Mouse (Mus musculus): ENCODE results near the gene Cidec. TPM values are rescaled to one million over a fixed set of nuclear protein-coding genes. Genes with fewer than 3 reads are reported as not detected.

Gene Cidec
- polyA plus RNA-seq, 1 experiment from 2014 or later: not detected

- H3K27ac ChIP-seq: peak within 1 kb of the TSS; percentile 83
- no peaks in the 10 kb centered on the region for H3K9me3 ChIP-seq
- under 1% methylated on average over 45 of the region's 45 CpGs for WGBS
- peak; percentile 93 for ATAC-seq (ENCODE audit: low FRiP score)
- H3K4me2 ChIP-seq: peak within 1 kb of the TSS; percentile 94
- H3K4me3 ChIP-seq: peak within 1 kb of the TSS; percentile 94
- H3K9ac ChIP-seq: peak within 1 kb of the TSS; percentile 97
- peaks cover 16% of the 10 kb centered on the region for H3K36me3 ChIP-seq
- H3K4me1 ChIP-seq (replicated peaks): peaks cover 16% of the 10 kb centered on the region
- H3K27me3 ChIP-seq: no peaks in the 10 kb centered on the region
Observed at GRCm38 (mm10) chr6:113442442-113443090, 7.0 kb upstream of the Cidec start, which contains the start of gene Jagn1. Jagn1 (plus strand) TSS chr6:113442569.

- H3K9ac ChIP-seq: peak overlapping the region; percentile 97
- H3K4me2 ChIP-seq: peak overlapping the region; percentile 94
- WGBS: 41% methylated on average over 9 of the region's 9 CpGs
- peaks cover 11% of the 10 kb centered on the region for H3K36me3 ChIP-seq
- H3K27me3 ChIP-seq: no peaks in the 10 kb centered on the region; the same call in 1 of the 2 replicates
- no peaks in the 10 kb centered on the region for H3K9me3 ChIP-seq
- peak; percentile 62 for ATAC-seq (ENCODE audit: low FRiP score)
- H3K4me3 ChIP-seq: peak overlapping the region; percentile 94
- H3K4me1 ChIP-seq (replicated peaks): peaks cover 16% of the 10 kb centered on the region
- H3K27ac ChIP-seq: peak overlapping the region; percentile 82
Observed at GRCm38 (mm10) chr6:113442087-113442441, 6.5 kb upstream of the Cidec start.

- Histone ChIP-seq H3K27me3 (no peaks in the 10 kb centered on the region; the same call in 1 of the 2 replicates), H3K4me3 (no peak overlapping the region), H3K4me2 (no peak overlapping the region), H3K4me1 (replicated peaks) (peaks cover 16% of the 10 kb centered on the region), H3K9ac (no peak overlapping the region), H3K36me3 (peaks cover 4% of the 10 kb centered on the region; the same call in 1 of the 2 replicates), H3K9me3 (no peaks in the 10 kb centered on the region), H3K27ac (no peak overlapping the region)
- ATAC-seq (ENCODE audit: low FRiP score): no peak
- WGBS: 49% methylated on average over 7 of the region's 7 CpGs
Observed at GRCm38 (mm10) chr6:113441147-113441680, 5.7 kb upstream of the Cidec start.

- no peak overlapping the region for H3K4me3 ChIP-seq
- 0 out of 2 replicates have a peak, but pooled peaks cover 3% of the 10 kb centered on the region for H3K36me3 ChIP-seq
- H3K4me2 ChIP-seq: no peak overlapping the region
- H3K9ac ChIP-seq: no peak overlapping the region
- no peak for ATAC-seq (ENCODE audit: low FRiP score)
- no peak overlapping the region for H3K27ac ChIP-seq
- H3K27me3 ChIP-seq: no peaks in the 10 kb centered on the region; the same call in 1 of the 2 replicates
- no peaks in the 10 kb centered on the region for H3K9me3 ChIP-seq
- H3K4me1 ChIP-seq (replicated peaks): peaks cover 16% of the 10 kb centered on the region
- 84% methylated on average over 3 of the region's 3 CpGs for WGBS
Observed at GRCm38 (mm10) chr6:113440686-113441085, 5.1 kb upstream of the Cidec start.

GRCm38 (mm10) chr6:113438721-113439430, 3.3 kb upstream of the Cidec start:
- H3K4me2 ChIP-seq: no peak overlapping the region

GRCm38 (mm10) chr6:113437135-113437534, 1.6 kb upstream of the Cidec start:
- H3K27me3 ChIP-seq: no peaks in the 10 kb centered on the region; the same call in 1 of the 2 replicates
- WGBS: 86% methylated on average over 12 of the region's 12 CpGs
- no peak overlapping the region for H3K4me2 ChIP-seq
- no peak overlapping the region for H3K27ac ChIP-seq
- no peak for ATAC-seq (ENCODE audit: low FRiP score)
- H3K9ac ChIP-seq: no peak overlapping the region
- no peaks in the 10 kb centered on the region for H3K36me3 ChIP-seq
- H3K9me3 ChIP-seq: no peaks in the 10 kb centered on the region
- H3K4me3 ChIP-seq: no peak overlapping the region
- peaks cover 3% of the 10 kb centered on the region; the same call in 1 of the 2 replicates for H3K4me1 ChIP-seq (replicated peaks)

More at GRCm38 (mm10) chr6:113438721-113439430, 3.3 kb upstream of the Cidec start:
- H3K4me1 ChIP-seq (replicated peaks): peaks cover 13% of the 10 kb centered on the region
- no peak for ATAC-seq (ENCODE audit: low FRiP score)
- no peaks in the 10 kb centered on the region for H3K36me3 ChIP-seq
- H3K9me3 ChIP-seq: no peaks in the 10 kb centered on the region
- H3K4me3 ChIP-seq: no peak overlapping the region
- H3K27me3 ChIP-seq: no peaks in the 10 kb centered on the region; the same call in 1 of the 2 replicates
- no peak overlapping the region for H3K27ac ChIP-seq
- H3K9ac ChIP-seq: no peak overlapping the region
- 66% methylated on average over 12 of the region's 12 CpGs for WGBS

- Histone ChIP-seq H3K4me1 (replicated peaks) (no peaks in the 10 kb centered on the region), H3K36me3 (no peaks in the 10 kb centered on the region), H3K27me3 (no peaks in the 10 kb centered on the region; the same call in 1 of the 2 replicates), H3K4me3 (no peak overlapping the region), H3K27ac (no peak overlapping the region), H3K9me3 (no peaks in the 10 kb centered on the region), H3K4me2 (no peak overlapping the region), H3K9ac (no peak overlapping the region)
- WGBS: 78% methylated on average over 7 of the region's 7 CpGs
- no peak for ATAC-seq (ENCODE audit: low FRiP score)
Observed at GRCm38 (mm10) chr6:113434691-113435090, 869 bp downstream of the Cidec start.

GRCm38 (mm10) chr6:113433661-113434060, 1.9 kb downstream of the Cidec start:
- Histone ChIP-seq H3K36me3 (no peaks in the 10 kb centered on the region), H3K9me3 (no peaks in the 10 kb centered on the region), H3K27me3 (no peaks in the 10 kb centered on the region; the same call in 1 of the 2 replicates), H3K4me1 (replicated peaks) (no peaks in the 10 kb centered on the region), H3K4me3 (no peak overlapping the region), H3K27ac (no peak overlapping the region), H3K9ac (no peak overlapping the region), H3K4me2 (no peak overlapping the region)
- no peak for ATAC-seq (ENCODE audit: low FRiP score)
- WGBS: 76% methylated on average over 3 of the region's 3 CpGs

- H3K4me2 ChIP-seq: no peak overlapping the region
- H3K27ac ChIP-seq: no peak overlapping the region
- H3K9me3 ChIP-seq: no peaks in the 10 kb centered on the region
- WGBS: 69% methylated on average over 3 of the region's 3 CpGs
- ATAC-seq (ENCODE audit: low FRiP score): no peak
- H3K27me3 ChIP-seq: no peaks in the 10 kb centered on the region
- no peaks in the 10 kb centered on the region for H3K36me3 ChIP-seq
- H3K4me1 ChIP-seq (replicated peaks): no peaks in the 10 kb centered on the region
- no peak overlapping the region for H3K4me3 ChIP-seq
- no peak overlapping the region for H3K9ac ChIP-seq
Observed at GRCm38 (mm10) chr6:113431801-113432200, 3.8 kb downstream of the Cidec start.

- 70% methylated on average over 3 of the region's 3 CpGs for WGBS
- no peak overlapping the region for H3K27ac ChIP-seq
- H3K4me3 ChIP-seq: no peak overlapping the region
- H3K36me3 ChIP-seq: no peaks in the 10 kb centered on the region
- no peak overlapping the region for H3K9ac ChIP-seq
- no peaks in the 10 kb centered on the region for H3K9me3 ChIP-seq
- no peaks in the 10 kb centered on the region for H3K4me1 ChIP-seq (replicated peaks)
- H3K4me2 ChIP-seq: no peak overlapping the region
- no peak for ATAC-seq (ENCODE audit: low FRiP score)
- no peaks in the 10 kb centered on the region for H3K27me3 ChIP-seq
Observed at GRCm38 (mm10) chr6:113430846-113431245, 4.7 kb downstream of the Cidec start.

- ATAC-seq (ENCODE audit: low FRiP score): no peak
- 84% methylated on average over 3 of the region's 3 CpGs for WGBS
- H3K9ac ChIP-seq: no peak overlapping the region
- H3K4me1 ChIP-seq (replicated peaks): no peaks in the 10 kb centered on the region
- no peak overlapping the region for H3K4me2 ChIP-seq
- H3K4me3 ChIP-seq: no peak overlapping the region
- no peak overlapping the region for H3K27ac ChIP-seq
- no peaks in the 10 kb centered on the region for H3K27me3 ChIP-seq
- no peaks in the 10 kb centered on the region for H3K9me3 ChIP-seq
- H3K36me3 ChIP-seq: no peaks in the 10 kb centered on the region
Observed at GRCm38 (mm10) chr6:113429965-113430364, 5.6 kb downstream of the Cidec start.

- no peak for ATAC-seq (ENCODE audit: low FRiP score)
- Histone ChIP-seq H3K36me3 (no peaks in the 10 kb centered on the region), H3K9ac (no peak overlapping the region), H3K4me2 (no peak overlapping the region), H3K27ac (no peak overlapping the region), H3K27me3 (no peaks in the 10 kb centered on the region), H3K9me3 (no peaks in the 10 kb centered on the region), H3K4me1 (replicated peaks) (no peaks in the 10 kb centered on the region), H3K4me3 (no peak overlapping the region)
- 96% methylated on average over 16 of the region's 16 CpGs for WGBS
Observed at GRCm38 (mm10) chr6:113428006-113428405, 7.6 kb downstream of the Cidec start.

Data from hindbrain, embryonic 13.5 days (tissue).